Mouse (Mus musculus) cerebral cortex, adult 2 months (tissue): ENCODE results near the gene Matk.

Experiments
- WGBS: fragments of 180-500 bp; shearing (Covaris S2); methylation state at CpG from one replicate; pipeline ENCODE4 v1.1.7; 2018; 5-methylcytosine and 5-hydroxymethylcytosine counted together

Gene Matk

GRCm38 (mm10) chr10:81285694-81286450, 33.1 kb downstream of the Matk start:
- 3% methylated on average over 52 of the region's 54 CpGs for WGBS

GRCm38 (mm10) chr10:81286586-81286985, 33.9 kb downstream of the Matk start:
- WGBS: 55% methylated on average over 6 of the region's 6 CpGs

GRCm38 (mm10) chr10:81287513-81288157, 34.9 kb downstream of the Matk start:
- WGBS: 61% methylated on average over 8 of the region's 8 CpGs

- 46% methylated on average over 6 of the region's 6 CpGs for WGBS
Measured at GRCm38 (mm10) chr10:81288601-81289000, 35.9 kb downstream of the Matk start.

GRCm38 (mm10) chr10:81289278-81289677, 36.5 kb downstream of the Matk start:
- WGBS: 10% methylated on average over 7 of the region's 7 CpGs

- 54% methylated on average over 14 of the region's 14 CpGs for WGBS
Measured at GRCm38 (mm10) chr10:81289811-81290210, 37.1 kb downstream of the Matk start.

- 41% methylated on average over 24 of the region's 24 CpGs for WGBS
Measured at GRCm38 (mm10) chr10:81290698-81291460, 38.1 kb downstream of the Matk start.

- WGBS: 77% methylated on average over 9 of the region's 9 CpGs
Measured at GRCm38 (mm10) chr10:81291511-81292104, 38.9 kb downstream of the Matk start, which contains the start of gene Tjp3. Gene Tjp3 (minus strand): TSS chr10:81291581.

- 1% methylated on average over 80 of the region's 80 CpGs for WGBS
Measured at GRCm38 (mm10) chr10:81292554-81293333, 40.0 kb downstream of the Matk start, which contains the start of gene Pip5k1c. Gene Pip5k1c (plus strand): TSS chr10:81292963.

- WGBS: 1% methylated on average over 25 of the region's 25 CpGs
Measured at GRCm38 (mm10) chr10:81293334-81294030, 40.7 kb downstream of the Matk start.

- 32% methylated on average over 8 of the region's 8 CpGs for WGBS
Measured at GRCm38 (mm10) chr10:81294442-81294841, 41.7 kb downstream of the Matk start.

GRCm38 (mm10) chr10:81295185-81295584, 42.5 kb downstream of the Matk start:
- 43% methylated on average over 6 of the region's 6 CpGs for WGBS

- WGBS: 64% methylated on average over 6 of the region's 6 CpGs
Measured at GRCm38 (mm10) chr10:81297246-81297645, 44.5 kb downstream of the Matk start.

GRCm38 (mm10) chr10:81297845-81298244, 45.1 kb downstream of the Matk start:
- 59% methylated on average over 10 of the region's 10 CpGs for WGBS

GRCm38 (mm10) chr10:81298369-81299100, 45.8 kb downstream of the Matk start:
- 56% methylated on average over 17 of the region's 17 CpGs for WGBS

- 62% methylated on average over 14 of the region's 14 CpGs for WGBS
Measured at GRCm38 (mm10) chr10:81299585-81300351, 47.0 kb downstream of the Matk start.

- WGBS: 75% methylated on average over 9 of the region's 9 CpGs
Measured at GRCm38 (mm10) chr10:81300352-81300907, 47.7 kb downstream of the Matk start.

GRCm38 (mm10) chr10:81301321-81301720, 48.6 kb downstream of the Matk start:
- 75% methylated on average over 9 of the region's 9 CpGs for WGBS

- 25% methylated on average over 4 of the region's 4 CpGs for WGBS
Measured at GRCm38 (mm10) chr10:81302288-81302687, 49.6 kb downstream of the Matk start.
